Mouse (Mus musculus) hindbrain, embryonic 13.5 days (tissue): ENCODE data around the gene Cadps. TPM values are rescaled to one million over a fixed set of nuclear protein-coding genes. Genes with fewer than 3 reads are reported as not detected.

ENCODE experiments used
- ATAC-seq: fragments of 200-750 bp; cut with Nextera tagmentation; 2 replicates; pipeline ENCODE4 v1.8.0; 2017; ENCODE audit warnings: moderate TSS enrichment; ENCODE audit not compliant: low FRiP score
- H3K27ac ChIP-seq: fragments of 300-500 bp; sonication (generic); 2 replicates; pipeline ENCODE4 v1.5.1; 2015; ENCODE audit warnings: inconsistent platforms, mild to moderate bottlenecking, moderate library complexity
- H3K27me3 ChIP-seq: fragments of 300-500 bp; sonication (generic); 2 replicates; pipeline ENCODE4 v1.6.1; 2015; ENCODE audit warnings: mild to moderate bottlenecking, inconsistent platforms
- H3K36me3 ChIP-seq: fragments of 300-500 bp; sonication (generic); 2 replicates; pipeline ENCODE4 v1.6.1; 2015; ENCODE audit warnings: mild to moderate bottlenecking, inconsistent platforms
- H3K4me1 ChIP-seq: fragments of 300-500 bp; sonication (generic); replicated peaks from 2 replicates; pipeline ENCODE4 v1.6.1; 2015; ENCODE audit warnings: inconsistent platforms
- H3K4me2 ChIP-seq: fragments of 300-500 bp; sonication (generic); 2 replicates; pipeline ENCODE4 v1.6.1; 2015; ENCODE audit warnings: inconsistent platforms, mild to moderate bottlenecking, moderate library complexity
- H3K4me3 ChIP-seq: fragments of 300-500 bp; sonication (generic); 2 replicates; pipeline ENCODE4 v1.5.1; 2015; ENCODE audit warnings: mild to moderate bottlenecking, inconsistent platforms
- H3K9ac ChIP-seq: fragments of 300-500 bp; sonication (generic); 2 replicates; pipeline ENCODE4 v1.6.1; 2015; ENCODE audit warnings: mild to moderate bottlenecking, inconsistent platforms
- H3K9me3 ChIP-seq: fragments of 300-500 bp; sonication (generic); 2 replicates; pipeline ENCODE4 v1.6.1; 2016; ENCODE audit warnings: inconsistent platforms
- WGBS: fragments of 180-500 bp; shearing (Covaris S2); methylation state at CpG from one replicate; pipeline ENCODE4 v1.1.7; 2015; 5-methylcytosine and 5-hydroxymethylcytosine counted together
- polyA plus RNA-seq: library from polyadenylated mRNA; unstranded; fragments of >200 nt; fragmentation: Nextera tagmentation; extraction: Ambion mirVana; gene quantifications from 2 replicates; pipeline ENCODE4 v1.2.1, GENCODE M21; 2015

The Cadps gene
- polyA plus RNA-seq, 1 experiment from 2014 or later = 33.9 TPM

DNA sequence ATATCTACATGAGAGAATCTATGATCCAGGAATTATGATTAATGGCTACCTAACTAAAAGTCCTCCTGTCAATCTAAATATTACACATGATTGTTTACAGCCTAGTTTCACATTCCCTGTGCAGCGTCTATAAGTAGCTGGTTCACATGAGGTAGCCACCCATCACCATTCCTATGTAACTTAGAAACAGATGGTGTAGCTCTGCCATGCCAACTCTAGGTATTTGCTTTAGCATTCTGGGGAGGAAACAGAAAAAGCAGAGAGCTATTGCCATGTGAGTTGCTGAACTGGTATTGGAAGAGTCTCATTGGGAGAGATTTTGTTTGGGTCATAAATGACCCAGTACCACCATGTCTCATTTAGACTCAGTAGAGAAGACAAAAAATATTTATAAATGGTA lies 4.4 kb downstream of the Cadps start:
- H3K4me2 ChIP-seq = no peak overlapping the region
- H3K4me1 ChIP-seq = peaks cover 33% of the 10 kb centered on the region
- H3K36me3 ChIP-seq = no peaks in the 10 kb centered on the region
- H3K27me3 ChIP-seq = no peaks in the 10 kb centered on the region
- WGBS = 74% methylated on average over 1 of the region's 1 CpGs
- no peak for ATAC-seq
- no peak overlapping the region for H3K27ac ChIP-seq
- H3K4me3 ChIP-seq = no peak overlapping the region
- H3K9me3 ChIP-seq = no peaks in the 10 kb centered on the region
- H3K9ac ChIP-seq = no peak overlapping the region

DNA sequence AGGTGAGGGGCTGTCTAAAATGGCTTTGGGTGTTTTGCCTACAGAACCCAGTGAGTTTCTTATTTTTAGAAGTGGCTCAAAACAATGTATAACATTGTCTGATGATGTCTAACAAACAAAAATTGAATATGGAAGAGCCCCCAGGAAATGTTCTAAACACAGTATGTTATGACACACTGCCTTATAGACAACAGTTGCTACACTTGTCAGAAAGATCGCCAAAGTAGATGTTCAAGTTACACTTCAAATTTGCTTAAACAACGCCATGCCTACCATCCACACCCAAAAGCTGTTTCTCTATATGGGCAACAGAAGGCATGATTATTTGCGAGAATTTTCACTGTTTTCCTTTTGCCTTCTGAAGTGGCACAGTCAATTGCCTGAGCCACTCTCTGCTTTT lies 10.8 kb downstream of the Cadps start:
- H3K9me3 ChIP-seq = no peaks in the 10 kb centered on the region
- no peak overlapping the region for H3K4me2 ChIP-seq
- peaks cover 3% of the 10 kb centered on the region; the same call in 1 of the 2 replicates for H3K36me3 ChIP-seq
- H3K9ac ChIP-seq = no peak overlapping the region
- WGBS = 94% methylated on average over 3 of the region's 3 CpGs
- H3K27me3 ChIP-seq = no peaks in the 10 kb centered on the region
- no peak overlapping the region for H3K27ac ChIP-seq
- H3K4me3 ChIP-seq = no peak overlapping the region
- peaks cover under 1% of the 10 kb centered on the region; the same call in 1 of the 2 replicates for H3K4me1 ChIP-seq
- ATAC-seq = no peak

DNA sequence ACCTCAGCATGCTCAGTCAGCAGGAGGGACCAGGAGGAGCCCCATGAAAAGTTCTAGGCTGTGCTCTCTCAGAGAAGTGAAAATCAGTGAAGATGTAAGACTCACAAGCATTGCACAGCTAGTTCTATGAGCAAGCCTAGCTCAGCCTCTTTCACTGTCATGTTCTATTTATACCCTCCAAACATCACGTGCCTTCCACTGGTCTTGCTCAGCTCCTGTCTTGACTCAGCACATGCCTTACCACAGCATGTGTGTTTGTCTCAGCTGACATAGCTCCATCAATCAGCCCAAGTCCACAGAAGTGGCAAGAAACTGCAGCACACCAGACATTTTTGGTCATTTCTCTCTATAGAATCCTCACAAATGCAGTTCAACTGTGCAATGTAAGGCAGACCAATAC lies 19.9 kb downstream of the Cadps start:
- Histone ChIP-seq H3K9me3 (no peaks in the 10 kb centered on the region), H3K9ac (no peak overlapping the region), H3K36me3 (no peaks in the 10 kb centered on the region), H3K27me3 (no peaks in the 10 kb centered on the region), H3K4me1 (no peaks in the 10 kb centered on the region), H3K4me3 (no peak overlapping the region), H3K27ac (no peak overlapping the region), H3K4me2 (no peak overlapping the region)
- no peak for ATAC-seq
- WGBS = 80% methylated on average over 1 of the region's 1 CpGs

- H3K27me3 ChIP-seq = no peaks in the 10 kb centered on the region
- H3K9ac ChIP-seq = no peak overlapping the region
- H3K36me3 ChIP-seq = no peaks in the 10 kb centered on the region
- H3K9me3 ChIP-seq = no peaks in the 10 kb centered on the region
- H3K4me2 ChIP-seq = no peak overlapping the region
- WGBS = 86% methylated on average over 2 of the region's 2 CpGs
- H3K4me3 ChIP-seq = no peak overlapping the region
- no peak for ATAC-seq
- no peak overlapping the region for H3K27ac ChIP-seq
- no peaks in the 10 kb centered on the region for H3K4me1 ChIP-seq
Observed at GRCm38 (mm10) chr14:12801100-12801499, 21.8 kb downstream of the Cadps start.

- no peak overlapping the region for H3K4me2 ChIP-seq
- H3K36me3 ChIP-seq = no peaks in the 10 kb centered on the region
- ATAC-seq = no peak
Observed at GRCm38 (mm10) chr14:12798926-12799325, 24.0 kb downstream of the Cadps start.

DNA sequence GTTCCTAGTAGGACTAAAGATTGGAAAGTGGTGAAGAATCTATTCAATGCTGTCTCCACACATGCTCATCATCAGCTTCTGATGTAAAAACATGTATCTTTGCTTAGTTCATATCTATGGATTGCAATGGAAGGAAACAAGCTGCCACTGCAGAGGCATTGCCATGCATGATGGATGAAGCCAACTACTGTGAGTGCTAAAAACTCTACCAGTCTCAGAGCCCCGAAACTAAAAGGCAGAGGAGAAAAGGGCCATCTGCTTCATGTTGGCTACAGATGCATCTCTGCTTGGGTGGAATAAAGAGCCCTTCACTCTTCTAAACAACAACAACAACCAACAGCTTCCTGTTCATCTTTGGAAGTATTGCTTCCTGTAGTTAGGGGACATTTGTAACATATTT lies 38.6 kb downstream of the Cadps start:
- H3K9me3 ChIP-seq = no peaks in the 10 kb centered on the region
- no peaks in the 10 kb centered on the region for H3K27me3 ChIP-seq
- no peak overlapping the region for H3K9ac ChIP-seq
- ATAC-seq = no peak
- no peaks in the 10 kb centered on the region for H3K4me1 ChIP-seq
- no peaks in the 10 kb centered on the region for H3K36me3 ChIP-seq
- 83% methylated on average over 1 of the region's 1 CpGs for WGBS
- no peak overlapping the region for H3K4me3 ChIP-seq
- H3K27ac ChIP-seq = no peak overlapping the region
- no peak overlapping the region for H3K4me2 ChIP-seq

More at GRCm38 (mm10) chr14:12798926-12799325, 24.0 kb downstream of the Cadps start:
- Histone ChIP-seq H3K4me3 (no peak overlapping the region), H3K27ac (no peak overlapping the region), H3K9me3 (no peaks in the 10 kb centered on the region), H3K27me3 (no peaks in the 10 kb centered on the region), H3K9ac (no peak overlapping the region), H3K4me1 (no peaks in the 10 kb centered on the region)

GRCm38 (mm10) chr14:12780016-12780415 lies 42.9 kb downstream of the Cadps start:
- 83% methylated on average over 1 of the region's 1 CpGs for WGBS
- H3K9ac ChIP-seq = no peak overlapping the region
- no peaks in the 10 kb centered on the region for H3K36me3 ChIP-seq
- H3K4me2 ChIP-seq = no peak overlapping the region
- no peak overlapping the region for H3K4me3 ChIP-seq
- H3K4me1 ChIP-seq = no peaks in the 10 kb centered on the region
- no peak for ATAC-seq
- no peaks in the 10 kb centered on the region for H3K27me3 ChIP-seq
- H3K27ac ChIP-seq = no peak overlapping the region
- H3K9me3 ChIP-seq = no peaks in the 10 kb centered on the region

DNA sequence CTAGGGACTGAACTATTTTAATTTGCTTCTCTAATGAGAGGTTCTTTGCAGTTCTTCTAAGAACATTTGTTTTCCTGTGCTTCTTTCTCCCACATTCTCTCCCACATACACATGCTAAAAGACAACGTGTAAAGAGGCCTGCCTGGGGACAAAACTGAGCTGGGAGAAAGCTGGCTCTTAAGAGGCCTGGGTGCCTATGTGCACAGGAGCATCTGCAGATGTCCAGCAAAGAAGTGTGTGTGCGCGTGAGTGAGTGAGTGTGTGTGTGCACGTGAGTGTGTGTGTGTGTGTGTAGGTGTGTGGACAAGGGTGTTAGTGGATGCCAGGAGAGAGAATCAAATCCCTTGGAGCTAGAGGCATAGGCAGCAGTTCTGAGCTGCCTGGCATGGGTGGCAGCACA lies 44.9 kb downstream of the Cadps start:
- Histone ChIP-seq H3K4me2 (no peak overlapping the region), H3K27me3 (no peaks in the 10 kb centered on the region), H3K9ac (no peak overlapping the region), H3K27ac (no peak overlapping the region), H3K4me3 (no peak overlapping the region), H3K36me3 (no peaks in the 10 kb centered on the region), H3K4me1 (no peaks in the 10 kb centered on the region), H3K9me3 (no peaks in the 10 kb centered on the region)
- ATAC-seq = no peak
- WGBS = 78% methylated on average over 4 of the region's 4 CpGs

DNA sequence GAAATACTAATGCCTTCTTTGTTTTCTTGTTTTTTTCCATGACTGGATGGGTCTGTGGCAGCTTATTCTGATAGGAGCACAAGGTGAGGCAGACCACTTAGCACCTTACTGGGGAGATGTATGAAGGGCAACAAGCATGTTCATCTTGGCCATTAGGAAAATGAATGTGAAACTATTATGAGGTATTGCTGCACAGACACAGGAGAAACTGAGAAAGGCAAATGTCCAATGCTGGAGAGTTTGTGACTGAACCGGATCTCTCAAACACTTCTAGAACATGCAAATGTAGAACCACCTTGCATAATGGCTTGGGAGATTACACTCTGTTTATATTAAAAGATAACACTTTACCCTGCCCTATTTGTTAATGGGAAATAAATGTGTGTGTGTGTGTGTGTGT lies 54.0 kb downstream of the Cadps start:
- Histone ChIP-seq H3K9me3 (peaks cover 3% of the 10 kb centered on the region; the same call in 1 of the 2 replicates), H3K27ac (no peak overlapping the region), H3K4me1 (no peaks in the 10 kb centered on the region), H3K4me3 (no peak overlapping the region), H3K9ac (no peak overlapping the region), H3K27me3 (no peaks in the 10 kb centered on the region), H3K36me3 (no peaks in the 10 kb centered on the region), H3K4me2 (no peak overlapping the region)
- ATAC-seq = no peak
- WGBS = 97% methylated on average over 1 of the region's 1 CpGs

GRCm38 (mm10) chr14:12753237-12753636 lies 69.6 kb downstream of the Cadps start:
- H3K4me2 ChIP-seq = no peak overlapping the region
- H3K4me3 ChIP-seq = no peak overlapping the region
- H3K27me3 ChIP-seq = no peaks in the 10 kb centered on the region
- WGBS = 95% methylated on average over 4 of the region's 4 CpGs
- no peaks in the 10 kb centered on the region for H3K36me3 ChIP-seq
- no peak for ATAC-seq
- H3K9me3 ChIP-seq = no peaks in the 10 kb centered on the region
- no peaks in the 10 kb centered on the region for H3K4me1 ChIP-seq
- no peak overlapping the region for H3K27ac ChIP-seq
- no peak overlapping the region for H3K9ac ChIP-seq

DNA sequence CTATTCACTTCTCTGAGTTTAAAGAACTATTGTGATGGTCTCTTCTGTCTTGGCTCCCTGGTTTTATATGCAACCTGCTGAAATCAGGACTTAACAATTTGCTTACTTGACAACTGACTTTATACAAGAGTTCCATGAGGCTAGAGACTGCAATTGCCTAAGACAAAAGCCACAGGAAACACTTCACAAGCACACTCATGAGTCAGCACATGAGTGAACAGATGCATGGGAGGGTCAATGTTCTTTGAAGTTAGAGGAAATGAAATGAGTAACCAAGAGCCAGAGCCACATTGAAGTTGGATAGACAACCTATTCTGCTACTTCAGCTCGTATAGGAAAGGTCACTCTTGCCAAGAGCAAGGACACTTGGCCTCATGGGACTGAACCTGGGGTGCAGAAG lies 71.1 kb downstream of the Cadps start:
- Histone ChIP-seq H3K9ac (no peak overlapping the region), H3K4me2 (no peak overlapping the region), H3K27me3 (no peaks in the 10 kb centered on the region), H3K9me3 (no peaks in the 10 kb centered on the region), H3K36me3 (no peaks in the 10 kb centered on the region), H3K4me1 (no peaks in the 10 kb centered on the region), H3K4me3 (no peak overlapping the region), H3K27ac (no peak overlapping the region)
- ATAC-seq = no peak
- WGBS = 64% methylated on average over 1 of the region's 1 CpGs

GRCm38 (mm10) chr14:12730979-12731378 lies 91.9 kb downstream of the Cadps start:
- ATAC-seq = no peak
- WGBS = 77% methylated on average over 2 of the region's 2 CpGs
- Histone ChIP-seq H3K9ac (no peak overlapping the region), H3K36me3 (no peaks in the 10 kb centered on the region), H3K9me3 (no peaks in the 10 kb centered on the region), H3K27me3 (no peaks in the 10 kb centered on the region), H3K27ac (no peak overlapping the region), H3K4me2 (no peak overlapping the region), H3K4me1 (no peaks in the 10 kb centered on the region), H3K4me3 (no peak overlapping the region)

- Histone ChIP-seq H3K4me1 (no peaks in the 10 kb centered on the region), H3K4me2 (no peak overlapping the region), H3K36me3 (no peaks in the 10 kb centered on the region), H3K27me3 (no peaks in the 10 kb centered on the region), H3K9me3 (no peaks in the 10 kb centered on the region), H3K27ac (no peak overlapping the region), H3K4me3 (no peak overlapping the region), H3K9ac (no peak overlapping the region)
- ATAC-seq = no peak
- 93% methylated on average over 1 of the region's 1 CpGs for WGBS
Observed at GRCm38 (mm10) chr14:12722452-12723194, 100.3 kb downstream of the Cadps start.
